Mouse (Mus musculus): ENCODE measurements around the gene Plscr4.

Plscr4 gene

GRCm38 (mm10) chr9:92511696-92512095 lies 54.5 kb downstream of the Plscr4 start:
- no peak for DNase-seq (ENCODE audit: low read depth, low spot score)

GRCm38 (mm10) chr9:92517036-92517435 lies 59.9 kb downstream of the Plscr4 start:
- DNase-seq (ENCODE audit: low read depth, low spot score): no peak

DNA sequence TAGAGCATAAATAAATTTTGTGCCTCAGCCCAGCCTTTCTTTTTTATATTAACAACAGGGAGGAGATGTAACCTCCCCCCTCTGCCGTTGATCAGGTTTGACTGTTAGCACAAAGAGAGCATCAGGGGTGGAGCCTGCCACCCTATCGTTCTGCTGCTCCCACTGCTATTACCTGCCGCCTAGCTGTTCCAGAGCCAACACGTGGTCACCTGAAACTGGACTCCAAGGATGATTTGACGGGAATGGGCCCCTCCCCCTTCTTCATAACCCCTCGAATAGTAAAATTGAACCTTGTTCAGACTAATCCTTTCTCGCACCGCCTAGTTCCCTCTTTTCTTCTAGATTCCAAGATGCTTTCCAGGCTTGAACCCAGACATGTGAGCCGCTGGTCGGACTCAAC lies 63.6 kb downstream of the Plscr4 start:
- DNase-seq (ENCODE audit: low read depth, low spot score): no peak

DNA sequence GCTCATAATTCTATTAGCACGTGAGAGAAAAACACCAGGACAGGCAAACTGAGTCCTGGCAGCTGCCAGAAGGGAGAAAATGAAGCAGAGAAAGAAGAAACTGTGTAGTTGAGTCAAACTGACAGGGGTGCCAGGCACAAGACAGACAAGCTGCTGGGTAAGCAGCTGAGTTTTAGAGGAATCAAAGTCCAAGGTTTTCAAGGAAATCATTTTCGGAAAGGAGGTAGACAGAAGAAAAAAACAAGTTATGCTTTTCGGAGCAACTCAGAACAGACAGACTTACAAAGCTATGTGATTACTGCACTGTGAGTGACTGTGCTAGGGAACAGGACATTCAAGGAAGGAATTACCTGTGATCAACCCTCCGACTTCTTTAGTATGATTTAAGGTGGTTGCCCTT lies 67.3 kb downstream of the Plscr4 start:
- DNase-seq (ENCODE audit: low read depth, low spot score): no peak

GRCm38 (mm10) chr9:92530055-92530454 lies 72.9 kb downstream of the Plscr4 start:
- DNase-seq (ENCODE audit: low read depth, low spot score): no peak

GRCm38 (mm10) chr9:92537735-92538134 lies 80.6 kb downstream of the Plscr4 start:
- no peak for DNase-seq (ENCODE audit: low read depth, low spot score)

DNA sequence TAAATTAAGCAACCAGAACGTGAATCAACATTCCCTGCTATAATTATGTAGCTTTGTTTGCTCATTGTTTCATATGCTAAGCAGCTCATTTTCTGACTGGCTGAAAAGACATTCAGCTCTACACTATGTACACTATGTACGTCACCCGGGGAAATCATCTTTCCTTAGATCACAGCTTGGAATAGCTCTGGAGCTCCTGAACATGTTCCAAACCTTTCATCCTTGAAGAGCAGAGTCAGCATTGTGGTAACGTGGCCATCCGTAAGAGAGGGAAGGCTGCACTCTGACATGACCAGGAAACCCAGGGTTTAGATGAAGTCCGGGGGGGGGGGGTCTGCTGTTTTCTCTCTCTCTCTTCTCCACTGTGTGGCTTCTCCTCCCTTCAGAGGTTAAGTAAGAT lies 81.0 kb downstream of the Plscr4 start:
- DNase-seq (ENCODE audit: low read depth, low spot score): no peak

Data from c-Kit-negative CD71-positive TER-119-positive erythroid progenitor cells, embryonic 14.5 days (primary cell).